Mouse (Mus musculus) erythroblast, embryonic 14.5 days (primary cell): ENCODE data around the gene Cep95.

ENCODE experiments used
- GATA1 ChIP-seq: IDR thresholded peaks from 2 replicates; pipeline ENCODE4 v1.6.1; 2012; ENCODE audit warnings: low read length, inconsistent platforms, mixed read lengths
- TAL1 ChIP-seq: IDR thresholded peaks from 3 replicates; pipeline ENCODE4 v1.6.1; 2012; ENCODE audit warnings: low read length, inconsistent platforms, mixed read lengths

GRCm38 (mm10) chr11:106822491-106822890 lies 33.4 kb downstream of the Cep95 start:
- no peak for TF ChIP-seq GATA1
- TF ChIP-seq TAL1 = no peak
